Mouse (Mus musculus) brain, embryonic 14.5 days (tissue): ENCODE measurements at regions not wholly inside any gene's neighbourhood (a gene's known extent, or its start where the extent isn't known, plus 50 kb on each side); places are given as distances from the start of the nearest gene placed in this dataset.

Experiments
- DNase-seq: peaks from one replicate; pipeline ENCODE4 v3.0.0-alpha.2; 2011; ENCODE audit warnings: low read depth
- CTCF ChIP-seq: fragments of 200-500 bp; IDR thresholded peaks from 2 replicates; pipeline ENCODE4 v1.5.1; 2012; ENCODE audit warnings: inconsistent platforms, mild to moderate bottlenecking, moderate library complexity, borderline replicate concordance; ENCODE audit not compliant: insufficient read depth, insufficient read length; ENCODE audit errors: extremely low read depth
- POLR2A ChIP-seq: fragments of 200-500 bp; IDR thresholded peaks from 2 replicates; pipeline ENCODE4 v1.6.1; 2012; ENCODE audit warnings: mild to moderate bottlenecking, inconsistent platforms, borderline replicate concordance; ENCODE audit not compliant: poor library complexity, insufficient read depth, insufficient read length, severe bottlenecking; ENCODE audit errors: extremely low read depth

- TF ChIP-seq CTCF = no peak
- no peak for TF ChIP-seq POLR2A
- no peak for DNase-seq
These were observed 262.6 kb upstream of the N4bp1 start for GRCm38 (mm10) chr8:87147704-87148103.

DNA sequence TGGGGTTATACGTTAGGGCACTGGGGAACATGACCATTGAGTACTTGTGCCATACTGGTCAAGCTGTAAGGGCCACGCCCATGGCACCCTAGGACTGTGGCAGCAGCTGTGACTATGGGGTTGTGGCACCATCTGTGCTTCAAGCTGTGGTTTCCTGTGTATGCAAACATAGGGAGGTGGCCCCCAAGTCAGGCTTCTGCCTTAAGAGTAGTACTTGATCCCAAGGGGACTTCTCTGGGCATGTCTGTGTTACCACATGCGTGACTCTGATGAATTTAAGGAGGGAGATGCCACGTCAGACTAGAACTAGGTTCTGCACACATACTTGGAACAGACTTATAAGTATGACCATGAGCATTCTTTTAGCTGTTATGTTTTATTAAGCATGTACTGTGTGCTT lies 252.4 kb upstream of the N4bp1 start:
- no peak for TF ChIP-seq POLR2A
- TF ChIP-seq CTCF = no peak
- DNase-seq = no peak

- DNase-seq = no peak
- TF ChIP-seq CTCF (no peak), POLR2A (no peak)
These were observed 246.7 kb upstream of the N4bp1 start for GRCm38 (mm10) chr8:87131716-87132115.

DNA sequence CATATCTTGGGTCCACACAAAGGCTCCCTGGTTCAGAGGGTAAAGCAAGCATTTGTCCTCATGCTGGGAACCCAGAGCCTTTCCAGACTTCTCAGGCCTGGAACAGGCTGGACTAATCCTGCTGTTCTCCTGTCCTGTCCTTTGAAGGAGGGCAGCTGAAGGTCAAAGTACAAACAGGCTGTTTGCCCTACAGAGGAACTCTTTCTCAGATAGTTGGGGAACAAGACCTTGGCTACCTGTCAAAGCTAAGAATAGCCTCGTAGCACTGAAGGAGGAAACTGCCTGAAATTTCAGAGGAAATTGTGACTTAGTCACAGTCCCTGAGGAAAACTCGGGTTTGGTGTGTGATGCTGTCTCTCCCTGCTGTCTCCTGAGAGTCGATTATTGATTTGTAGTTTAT lies 245.6 kb upstream of the N4bp1 start:
- TF ChIP-seq POLR2A (no peak), CTCF (no peak)
- DNase-seq = no peak

- TF ChIP-seq CTCF = no peak
- no peak for TF ChIP-seq POLR2A
- peak; percentile 77 for DNase-seq
These were observed 243.5 kb upstream of the N4bp1 start for GRCm38 (mm10) chr8:87128593-87128992.

- DNase-seq = no peak
- TF ChIP-seq POLR2A (no peak), CTCF (no peak)
These were observed 231.2 kb upstream of the N4bp1 start for GRCm38 (mm10) chr8:87116190-87116765.

DNA sequence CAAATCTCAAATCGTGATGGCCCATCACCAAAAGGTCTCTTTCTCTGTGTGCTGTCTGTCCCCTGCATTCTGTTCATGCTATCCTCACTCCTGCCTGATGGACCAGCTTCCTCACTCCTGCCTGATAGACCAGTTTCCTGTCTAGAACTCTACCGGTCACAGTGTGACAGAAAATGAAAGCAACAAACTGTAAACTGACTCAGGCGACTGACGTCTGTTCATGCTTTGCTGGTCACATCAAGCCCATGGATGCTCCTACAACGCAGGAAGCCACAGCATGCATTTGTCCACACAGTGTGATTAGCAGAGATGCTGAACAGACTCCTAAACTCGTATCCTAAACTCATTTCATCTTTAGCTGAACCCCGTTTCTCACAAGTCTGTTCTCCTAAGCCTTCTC lies 227.3 kb upstream of the N4bp1 start:
- TF ChIP-seq CTCF = no peak
- no peak for TF ChIP-seq POLR2A
- no peak for DNase-seq

GRCm38 (mm10) chr8:87105106-87105505 lies 220.0 kb upstream of the N4bp1 start:
- DNase-seq = peak; percentile 41
- TF ChIP-seq CTCF (no peak), POLR2A (no peak)

DNA sequence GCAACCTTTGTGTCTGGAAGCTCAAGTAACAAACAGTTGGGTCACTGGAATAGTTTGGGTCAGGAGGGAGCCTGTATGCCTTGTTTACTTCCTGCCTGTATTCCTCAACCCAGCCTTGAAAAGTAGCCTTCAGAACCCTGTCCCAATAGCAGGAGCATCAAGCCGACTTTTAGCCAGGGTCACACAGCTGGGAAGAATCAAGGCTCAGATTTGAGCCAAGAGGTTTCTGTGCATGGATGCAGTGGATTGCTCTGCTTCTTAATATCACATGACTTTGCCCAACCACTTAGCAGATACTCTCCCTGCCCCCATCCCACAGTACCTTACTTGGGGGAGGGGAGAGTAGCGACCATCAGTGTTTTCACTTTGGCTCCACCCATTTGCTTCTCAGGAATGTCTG lies 210.2 kb upstream of the N4bp1 start:
- TF ChIP-seq CTCF (no peak), POLR2A (no peak)
- DNase-seq = no peak

DNA sequence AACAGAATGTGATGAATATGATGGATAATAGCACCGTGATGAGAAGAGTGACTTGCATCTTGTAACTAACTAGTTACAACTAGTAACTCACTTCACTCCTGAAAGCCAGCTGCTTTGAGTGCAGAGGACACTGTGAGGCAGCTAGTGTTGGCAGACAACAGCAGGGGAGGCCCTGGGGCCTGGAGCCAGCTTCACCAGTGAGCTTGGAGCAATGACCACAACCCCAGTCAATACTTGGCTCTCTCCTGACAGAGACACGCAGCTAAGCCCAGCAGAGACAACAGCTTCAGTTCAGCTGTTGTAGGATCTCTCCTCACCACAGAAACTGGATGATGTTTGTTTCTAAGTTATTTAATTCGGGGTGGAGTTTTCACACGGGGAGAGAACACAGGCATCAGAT lies 209.6 kb upstream of the N4bp1 start:
- no peak for DNase-seq
- TF ChIP-seq POLR2A (no peak), CTCF (no peak)

DNA sequence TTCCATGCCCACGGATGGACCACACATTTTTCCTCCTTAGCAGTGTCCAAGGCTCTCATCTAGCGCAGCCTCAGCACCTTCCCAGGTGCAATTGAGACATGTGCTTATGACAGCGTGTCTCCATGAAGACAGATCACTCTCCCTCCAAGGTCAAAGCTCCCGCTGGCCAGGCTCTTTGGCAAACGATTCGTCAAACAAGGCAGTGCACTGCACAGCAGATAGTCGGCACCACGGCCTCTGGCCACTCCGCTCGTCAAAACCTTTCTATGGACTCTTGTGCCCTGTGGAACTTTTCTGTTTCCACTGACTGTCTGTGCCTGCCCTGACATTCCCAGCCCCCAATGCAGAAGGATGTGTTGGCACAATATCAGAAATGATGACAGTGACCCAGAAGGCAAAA lies 208.7 kb upstream of the N4bp1 start:
- no peak for DNase-seq
- TF ChIP-seq CTCF (no peak), POLR2A (no peak)

GRCm38 (mm10) chr8:87093081-87093480 lies 208.0 kb upstream of the N4bp1 start:
- TF ChIP-seq POLR2A (no peak), CTCF (no peak)
- DNase-seq = no peak
